In the genomic region with DNA sequence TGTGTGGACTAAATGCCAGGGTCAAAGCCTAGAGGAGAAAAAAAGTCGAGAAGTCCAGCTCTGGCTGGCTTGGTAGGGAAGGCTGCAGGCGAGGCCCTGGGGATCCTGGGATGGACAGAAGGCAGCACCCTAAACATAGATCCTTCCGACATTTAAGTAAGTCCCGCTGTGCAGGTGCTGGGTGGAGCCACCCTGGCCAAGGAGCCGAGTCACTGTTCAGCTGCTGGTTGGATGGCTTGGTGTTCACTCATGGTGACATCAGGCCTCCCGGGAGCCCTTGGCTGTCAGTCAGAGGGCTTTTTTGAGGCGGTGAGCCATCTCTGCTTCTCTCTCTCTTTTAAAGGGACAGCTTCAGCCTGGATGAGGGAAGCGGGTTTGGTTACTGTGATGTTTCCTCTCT, we compare ENCODE assay signal across 8 mouse cellular contexts. TPM values are rescaled to one million over a fixed set of nuclear protein-coding genes. Genes with fewer than 3 reads are reported as not detected.
DNase-seq lines count a peak whose midpoint lies in the region; ATAC-seq and TF ChIP-seq lines count a peak whose summit lies in the region.

No protein-coding gene starts in this region.

- no peaks in the 10 kb centered on the region for H3K27me3 ChIP-seq in midbrain, embryonic 13.5 days
- no peaks in the 10 kb centered on the region for H3K27me3 ChIP-seq in midbrain, embryonic 11.5 days (ENCODE audit: control insufficient read depth, insufficient read depth, low read length)
- no peaks in the 10 kb centered on the region; the same call in 1 of the 2 replicates for H3K27me3 ChIP-seq in heart, adult 2 months (ENCODE audit: control insufficient read depth, insufficient read depth, low read length)
- H3K27me3 ChIP-seq in intestine, postnatal 0 days (replicated peaks; ENCODE audit: control insufficient read depth, insufficient read depth, low read length), result no peaks in the 10 kb centered on the region

- no peak overlapping the region for H3K4me3 ChIP-seq in midbrain, embryonic 13.5 days (replicated peaks)
- no peak overlapping the region for H3K4me3 ChIP-seq in midbrain, embryonic 11.5 days (ENCODE audit: low read depth, low read length)
- H3K4me3 ChIP-seq in heart, adult 2 months, result peak overlapping the region; percentile 20; the same call in 1 of the 2 replicates
- no peak overlapping the region for H3K4me3 ChIP-seq in intestine, postnatal 0 days (ENCODE audit: low read depth, low read length)

- no peaks in the 10 kb centered on the region for H3K36me3 ChIP-seq in midbrain, embryonic 13.5 days
- H3K36me3 ChIP-seq in midbrain, embryonic 11.5 days (ENCODE audit: control insufficient read depth, insufficient read depth, low read length), result no peaks in the 10 kb centered on the region
- no peaks in the 10 kb centered on the region for H3K36me3 ChIP-seq in heart, adult 2 months (ENCODE audit: control insufficient read depth, insufficient read depth, low read length)
- H3K36me3 ChIP-seq in intestine, postnatal 0 days (ENCODE audit: control insufficient read depth, insufficient read depth), result no peaks in the 10 kb centered on the region

- 42% methylated on average over 8 of the region's 8 CpGs for WGBS in midbrain, embryonic 13.5 days
- WGBS in midbrain, embryonic 11.5 days, result 42% methylated on average over 8 of the region's 8 CpGs
- 29% methylated on average over 8 of the region's 8 CpGs for WGBS in heart, adult 2 months
- WGBS in intestine, postnatal 0 days, result 40% methylated on average over 8 of the region's 8 CpGs

- TF ChIP-seq EP300 in heart, adult 2 months (IDR thresholded peaks at IDR 0.05; ENCODE audit: insufficient read depth, low read depth, low read length), result no peak

- no peaks in the 10 kb centered on the region for H3K9me3 ChIP-seq in midbrain, embryonic 13.5 days
- H3K9me3 ChIP-seq in midbrain, embryonic 11.5 days (ENCODE audit: control insufficient read depth, low read length), result no peaks in the 10 kb centered on the region
- no peaks in the 10 kb centered on the region for H3K9me3 ChIP-seq in intestine, postnatal 0 days (ENCODE audit: control insufficient read depth)

- no peak for DNase-seq in midbrain, embryonic 11.5 days (ENCODE audit: low spot score, missing footprints)
- DNase-seq in cerebellum, adult 11 months, result peak; percentile 85
- DNase-seq in heart, adult 2 months, result peak; percentile 67 to 77
- peak; percentile 54 to 75 for DNase-seq in left cerebral cortex, postnatal 14 days (ENCODE audit: low spot score in 2 of 2)
- DNase-seq in urinary bladder, postnatal 25 days (ENCODE audit: low spot score), result no peak
- no peak for DNase-seq in kidney, adult 9 months

- H3K79me2 ChIP-seq in heart, adult 2 months (replicated peaks; ENCODE audit: control insufficient read depth, insufficient read depth, low read length), result no peaks in the 10 kb centered on the region

- H3K9ac ChIP-seq in midbrain, embryonic 13.5 days (replicated peaks), result no peak overlapping the region
- no peak overlapping the region for H3K9ac ChIP-seq in midbrain, embryonic 11.5 days (ENCODE audit: low read length)
- H3K9ac ChIP-seq in heart, adult 2 months (ENCODE audit: low read depth, low read length), result no peak overlapping the region
- H3K9ac ChIP-seq in intestine, postnatal 0 days (ENCODE audit: low read depth, low read length), result no peak overlapping the region

- no peak for TF ChIP-seq CTCF in heart, adult 2 months (IDR thresholded peaks at IDR 0.05)
- no peak for TF ChIP-seq CTCF in intestine, postnatal 0 days (IDR thresholded peaks at IDR 0.05; ENCODE audit: low read depth)

- no peaks in the 10 kb centered on the region for H3K4me1 ChIP-seq in midbrain, embryonic 13.5 days (replicated peaks)
- H3K4me1 ChIP-seq in midbrain, embryonic 11.5 days (ENCODE audit: control insufficient read depth, insufficient read depth, low read length), result no peaks in the 10 kb centered on the region
- no peaks in the 10 kb centered on the region for H3K4me1 ChIP-seq in heart, adult 2 months (ENCODE audit: control insufficient read depth, insufficient read depth, low read length)
- H3K4me1 ChIP-seq in intestine, postnatal 0 days (replicated peaks; ENCODE audit: control insufficient read depth, insufficient read depth, low read length), result no peaks in the 10 kb centered on the region

- no peak overlapping the region for H3K27ac ChIP-seq in midbrain, embryonic 13.5 days
- no peak overlapping the region for H3K27ac ChIP-seq in midbrain, embryonic 11.5 days (ENCODE audit: low read depth, low read length)
- H3K27ac ChIP-seq in heart, adult 2 months, result no peak overlapping the region
- H3K27ac ChIP-seq in intestine, postnatal 0 days (ENCODE audit: low read depth, low read length), result no peak overlapping the region

- TF ChIP-seq POLR2A in heart, adult 2 months (IDR thresholded peaks at IDR 0.05; ENCODE audit: insufficient read depth, low read depth, low read length), result no peak

- no peak for ATAC-seq in midbrain, embryonic 13.5 days
- no peak for ATAC-seq in midbrain, embryonic 11.5 days (ENCODE audit: low FRiP score)
- ATAC-seq in intestine, postnatal 0 days, result no peak

- intact Hi-C loops in heart, adult 2 months (cut with DNase I), result no loop called here
- intact Hi-C loops in left cerebral cortex, postnatal 14 days (cut with DNase I), result no loop called here

- H3K4me2 ChIP-seq in midbrain, embryonic 13.5 days (replicated peaks), result peak overlapping the region; percentile 19; the same call in 1 of the 2 replicates
- no peak overlapping the region for H3K4me2 ChIP-seq in midbrain, embryonic 11.5 days
- no peak overlapping the region for H3K4me2 ChIP-seq in intestine, postnatal 0 days (replicated peaks; ENCODE audit: low read depth)

RNA-seq across cellular contexts. Expression of gene Rims4, which starts 21.0 kb away (rescaled TPM):
- 6.9 and 8.1 TPM in 2 replicates for polyA plus RNA-seq in midbrain, embryonic 13.5 days (2015; fragmentation: Nextera tagmentation; extraction: Ambion mirVana)
- 0.62 and 1.1 TPM in 2 replicates for polyA plus RNA-seq in midbrain, embryonic 11.5 days (2014; fragmentation: Nextera tagmentation; extraction: Ambion mirVana)
- 1 to 10 TPM in 1 of 2 experiments, under 1 TPM in 1; 0.97 to 1.4 TPM for total RNA-seq in heart, adult 2 months (2021)
- 0.49 and 0.94 TPM in 2 replicates for polyA plus RNA-seq in heart, adult 2 months (2012; rRNA removed)
- 100 to 1,000 TPM; 111 to 125 TPM for total RNA-seq in left cerebral cortex, postnatal 14 days (2021)
- 0.53 and 0.55 TPM in 2 replicates for polyA plus RNA-seq in intestine, postnatal 0 days (2015; fragmentation: Nextera tagmentation; extraction: Ambion mirVana)

RNA-seq across cellular contexts. Expression of gene Ywhab, which starts 55.2 kb away (rescaled TPM):
- polyA plus RNA-seq in midbrain, embryonic 13.5 days (2015; fragmentation: Nextera tagmentation; extraction: Ambion mirVana), result 401 and 431 TPM in 2 replicates
- polyA plus RNA-seq in midbrain, embryonic 11.5 days (2014; fragmentation: Nextera tagmentation; extraction: Ambion mirVana), result 352 and 354 TPM in 2 replicates
- total RNA-seq in heart, adult 2 months (2021), result 10 to 100 TPM; 71.9 to 73.1 TPM
- polyA plus RNA-seq in heart, adult 2 months (2012; rRNA removed), result 26.8 and 37.1 TPM in 2 replicates
- 100 to 1,000 TPM; 510 to 522 TPM for total RNA-seq in left cerebral cortex, postnatal 14 days (2021)
- 180 and 186 TPM in 2 replicates for polyA plus RNA-seq in intestine, postnatal 0 days (2015; fragmentation: Nextera tagmentation; extraction: Ambion mirVana)

Comparison
In these comparisons a context has a peak if more than half of its experiments do, and no peak if none do; other contexts are left out.
1. DNase-seq: peak in cerebellum, adult 11 months (single experiment), heart, adult 2 months (2 of 2) and left cerebral cortex, postnatal 14 days (2 of 2); none in midbrain, embryonic 11.5 days (single experiment), urinary bladder, postnatal 25 days (single experiment) and kidney, adult 9 months (single experiment).